Mouse (Mus musculus) cerebellum, adult 11 months (tissue): ENCODE measurements around the gene AF366264.
"Not testable (repeated sequence)": the region's sequence is repeated elsewhere in the genome, so short reads cannot be mapped to it uniquely, and the experiment has no call there.

Experiments
- DNase-seq: peaks from one replicate; pipeline ENCODE4 v3.0.0; 2022

The AF366264 gene

GRCm38 (mm10) chr8:13838289-13838688, at the start of gene AF366264:
Gene AF366264, minus strand, starts transcription at chr8:13838389.
- DNase-seq: not testable (repeated sequence)

DNA sequence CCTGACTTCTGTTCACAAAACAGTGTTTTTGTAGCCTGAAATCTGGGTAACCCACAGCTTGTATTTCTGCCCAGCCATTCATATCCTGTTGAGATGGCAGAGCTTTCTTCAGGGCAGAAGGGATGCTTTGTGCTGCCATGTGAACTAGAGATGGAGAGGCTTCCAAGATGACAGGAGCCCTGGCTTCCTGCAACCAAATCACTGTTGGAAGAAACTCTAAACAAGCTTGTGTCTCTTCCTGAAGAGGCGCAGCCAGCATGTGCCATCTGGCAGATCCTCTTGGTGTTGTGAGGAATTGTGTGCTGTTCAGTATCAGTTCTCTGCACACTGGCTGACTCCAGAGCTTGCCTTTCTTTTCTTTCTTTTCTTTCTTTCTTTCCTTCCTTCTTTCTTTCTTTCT, 5.1 kb upstream of the AF366264 start:
- peak; percentile 19 for DNase-seq

GRCm38 (mm10) chr8:13828598-13829172, 9.5 kb downstream of the AF366264 start:
- no peak for DNase-seq

GRCm38 (mm10) chr8:13799566-13799965, 38.6 kb downstream of the AF366264 start:
- no peak for DNase-seq

GRCm38 (mm10) chr8:13797676-13798075, 40.5 kb downstream of the AF366264 start:
- no peak for DNase-seq

DNA sequence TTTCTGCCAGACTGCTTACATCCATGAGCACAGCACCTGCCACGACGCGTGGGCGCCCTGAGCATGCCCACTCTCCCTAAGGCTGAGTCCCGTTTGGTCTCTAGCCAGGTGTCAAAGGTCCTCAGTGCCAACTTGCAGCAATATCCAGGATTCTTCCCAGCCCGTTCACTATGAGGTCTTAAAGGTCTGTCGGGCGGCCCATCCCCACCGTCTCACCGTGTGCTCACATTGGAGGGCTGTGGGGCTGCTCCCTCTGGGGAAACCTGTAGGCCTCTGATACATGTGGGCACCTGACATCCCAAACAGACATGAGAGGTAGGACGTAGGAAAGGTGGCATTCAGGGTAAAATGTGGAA, 44.5 kb downstream of the AF366264 start:
- DNase-seq: no peak

GRCm38 (mm10) chr8:13793097-13793745, 45.0 kb downstream of the AF366264 start:
- DNase-seq: no peak

DNA sequence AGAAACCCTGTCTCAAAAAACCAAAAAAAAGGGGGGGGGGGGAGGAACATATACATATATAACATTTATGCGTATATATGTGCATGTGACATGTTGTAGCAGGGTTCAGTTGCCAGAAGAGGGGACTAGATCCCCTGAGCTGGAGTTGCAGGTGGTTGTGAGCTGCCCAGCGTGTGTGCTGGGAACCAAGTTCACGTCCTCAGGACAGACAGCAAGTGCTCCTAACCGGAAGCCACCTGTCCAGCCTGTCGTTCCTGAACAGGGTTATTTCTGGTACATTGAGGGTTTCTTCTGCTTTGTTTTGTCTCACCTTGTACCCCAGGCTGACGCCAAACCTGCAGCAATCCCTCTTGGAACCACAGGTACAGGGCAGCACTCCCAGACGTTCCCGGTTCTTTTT, 48.6 kb downstream of the AF366264 start:
- DNase-seq: no peak

GRCm38 (mm10) chr8:13785764-13786299, 52.4 kb downstream of the AF366264 start:
- DNase-seq: peak; percentile 94

GRCm38 (mm10) chr8:13785250-13785763, 52.9 kb downstream of the AF366264 start, which contains the start of gene Upf3a:
Gene Upf3a, plus strand, starts transcription at chr8:13785615.
- DNase-seq: peak; percentile 86
